Mouse (Mus musculus): Measurements from ENCODE around the gene Dnah1. TPM values are rescaled to one million over a fixed set of nuclear protein-coding genes. Genes with fewer than 3 reads are reported as not detected.

Gene Dnah1
- polyA plus RNA-seq, 1 experiment from 2014 or later, result 1.3 TPM

GRCm38 (mm10) chr14:31213868-31214267 is 109.8 kb downstream of the Dnah1 start:
- no peaks in the 10 kb centered on the region for H3K27me3 ChIP-seq (replicated peaks)
- peak overlapping the region; percentile 100 for H3K27ac ChIP-seq (replicated peaks)
- peaks cover 31% of the 10 kb centered on the region for H3K36me3 ChIP-seq
- no peak overlapping the region for H3K4me2 ChIP-seq
- no peaks in the 10 kb centered on the region for H3K9me3 ChIP-seq
- no peak overlapping the region for H3K4me3 ChIP-seq
- no peak for ATAC-seq (ENCODE audit: extremely low read depth, insufficient number of reproducible peaks, low FRiP score, low TSS enrichment)
- peaks cover 70% of the 10 kb centered on the region for H3K4me1 ChIP-seq
- WGBS, result 49% methylated on average over 8 of the region's 8 CpGs
- H3K9ac ChIP-seq, result 0 out of 2 replicates have a peak overlapping the region, but pooled peaks have one; percentile 59

GRCm38 (mm10) chr14:31212499-31212898 is 111.2 kb downstream of the Dnah1 start:
- H3K4me3 ChIP-seq, result no peak overlapping the region; the same call in 1 of the 2 replicates
- H3K36me3 ChIP-seq, result peaks cover 31% of the 10 kb centered on the region
- no peaks in the 10 kb centered on the region for H3K9me3 ChIP-seq
- no peaks in the 10 kb centered on the region for H3K27me3 ChIP-seq (replicated peaks)
- WGBS, result 27% methylated on average over 3 of the region's 3 CpGs
- H3K4me1 ChIP-seq, result peaks cover 67% of the 10 kb centered on the region
- peak overlapping the region; percentile 82 for H3K4me2 ChIP-seq
- H3K9ac ChIP-seq, result peak overlapping the region; percentile 97
- H3K27ac ChIP-seq (replicated peaks), result peak overlapping the region; percentile 100
- ATAC-seq (ENCODE audit: extremely low read depth, insufficient number of reproducible peaks, low FRiP score, low TSS enrichment), result no peak

GRCm38 (mm10) chr14:31211854-31212253 is 111.8 kb downstream of the Dnah1 start:
- 64% methylated on average over 6 of the region's 6 CpGs for WGBS
- Histone ChIP-seq H3K4me1 (peaks cover 69% of the 10 kb centered on the region), H3K36me3 (peaks cover 31% of the 10 kb centered on the region), H3K9ac (peak overlapping the region; percentile 97), H3K27me3 (replicated peaks) (no peaks in the 10 kb centered on the region), H3K4me2 (peak overlapping the region; percentile 82), H3K27ac (replicated peaks) (peak overlapping the region; percentile 100), H3K4me3 (peak overlapping the region; percentile 82), H3K9me3 (no peaks in the 10 kb centered on the region)
- ATAC-seq (ENCODE audit: extremely low read depth, insufficient number of reproducible peaks, low FRiP score, low TSS enrichment), result no peak

Other genes starting within 250 kb of the Dnah1 start
- gene Smim4, start 194.9 kb downstream of the Dnah1 start, polyA plus RNA-seq (2015; fragmentation: Nextera tagmentation; extraction: Ambion mirVana), result 78.4 and 81.9 TPM in 2 replicates
- 300 and 318 TPM in 2 replicates for gene Nt5dc2, start 192.8 kb downstream of the Dnah1 start, polyA plus RNA-seq (2015; fragmentation: Nextera tagmentation; extraction: Ambion mirVana)
- gene Stab1, start 155.3 kb downstream of the Dnah1 start, polyA plus RNA-seq (2015; fragmentation: Nextera tagmentation; extraction: Ambion mirVana), result 43.2 and 49.5 TPM in 2 replicates
- 3,442 and 4,164 TPM in 2 replicates for gene Tnnc1, start 115.6 kb downstream of the Dnah1 start, polyA plus RNA-seq (2015; fragmentation: Nextera tagmentation; extraction: Ambion mirVana)
- 340 and 345 TPM in 2 replicates for gene Nisch, start 107.0 kb downstream of the Dnah1 start, polyA plus RNA-seq (2015; fragmentation: Nextera tagmentation; extraction: Ambion mirVana)
- gene Sema3g, start 106.0 kb downstream of the Dnah1 start, polyA plus RNA-seq (2015; fragmentation: Nextera tagmentation; extraction: Ambion mirVana), result 0.51 TPM in 2 replicates
- 7.8 and 8.2 TPM in 2 replicates for gene Phf7, start 72.6 kb downstream of the Dnah1 start, polyA plus RNA-seq (2015; fragmentation: Nextera tagmentation; extraction: Ambion mirVana)
- 52.0 and 59.1 TPM in 2 replicates for gene Bap1, start 72.4 kb downstream of the Dnah1 start, polyA plus RNA-seq (2015; fragmentation: Nextera tagmentation; extraction: Ambion mirVana)
- gene Capn7, start 12.7 kb upstream of the Dnah1 start, polyA plus RNA-seq (2015; fragmentation: Nextera tagmentation; extraction: Ambion mirVana), result 32.8 and 36.7 TPM in 2 replicates
- 26.7 and 28.2 TPM in 2 replicates for gene Sh3bp5, start 112.2 kb upstream of the Dnah1 start, polyA plus RNA-seq (2015; fragmentation: Nextera tagmentation; extraction: Ambion mirVana)
- gene Eaf1, start 170.5 kb upstream of the Dnah1 start, polyA plus RNA-seq (2015; fragmentation: Nextera tagmentation; extraction: Ambion mirVana), result 11.7 and 12.0 TPM in 2 replicates
- gene Mettl6, start 171.1 kb upstream of the Dnah1 start, polyA plus RNA-seq (2015; fragmentation: Nextera tagmentation; extraction: Ambion mirVana), result 38.7 and 42.9 TPM in 2 replicates